Mouse (Mus musculus): ENCODE measurements at regions not wholly inside any gene's neighbourhood (a gene's known extent, or its start where the extent isn't known, plus 50 kb on each side); places are given as distances from the start of the nearest gene placed in this dataset.

DNA sequence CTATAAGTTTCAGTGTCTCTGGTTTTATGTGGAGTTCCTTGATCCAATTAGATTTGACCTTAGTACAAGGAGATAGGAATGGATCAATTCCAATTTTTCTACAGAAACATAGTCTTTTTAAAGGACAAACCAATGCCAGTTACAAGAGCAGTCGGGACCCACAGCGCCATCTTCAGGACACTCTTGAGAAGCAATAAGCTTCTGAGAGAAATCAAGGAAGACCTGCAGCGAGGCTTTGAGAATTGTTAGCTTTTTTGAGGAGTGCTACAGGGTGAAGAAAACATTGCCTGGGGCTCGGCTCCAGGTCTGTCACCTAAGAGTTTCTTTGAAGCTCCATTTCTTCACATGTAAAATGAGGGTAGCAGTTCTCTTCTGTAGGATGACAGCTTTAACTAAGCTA, 112.0 kb upstream of the Ppm1h start:
- no peaks in the 10 kb centered on the region for H3K36me3 ChIP-seq (replicated peaks; ENCODE audit: control insufficient read depth, insufficient read depth, low read length)
- H3K9ac ChIP-seq (replicated peaks; ENCODE audit: low read depth, low read length) = no peak overlapping the region
- no peaks in the 10 kb centered on the region for H3K9me3 ChIP-seq (replicated peaks; ENCODE audit: control insufficient read depth, low read length)
- ATAC-seq (ENCODE audit: insufficient read depth, low read depth) (no peak), DNase-seq (ENCODE audit: low spot score) (no peak)
- 62% methylated on average over 4 of the region's 4 CpGs for WGBS
- TF ChIP-seq CTCF (IDR thresholded peaks at IDR 0.05; ENCODE audit: low read depth) (no peak), EP300 (IDR thresholded peaks at IDR 0.05; ENCODE audit: low read depth) (no peak)
- H3K27ac ChIP-seq (ENCODE audit: low read depth) = no peak overlapping the region
- H3K4me1 ChIP-seq (ENCODE audit: control insufficient read depth, insufficient read depth) = no peaks in the 10 kb centered on the region
- no peak overlapping the region for H3K4me3 ChIP-seq (ENCODE audit: low read depth, low read length)
- no peak overlapping the region for H3K4me2 ChIP-seq (ENCODE audit: low read depth, low read length)
- no peaks in the 10 kb centered on the region for H3K27me3 ChIP-seq (ENCODE audit: control insufficient read depth, insufficient read depth, low read length)

DNA sequence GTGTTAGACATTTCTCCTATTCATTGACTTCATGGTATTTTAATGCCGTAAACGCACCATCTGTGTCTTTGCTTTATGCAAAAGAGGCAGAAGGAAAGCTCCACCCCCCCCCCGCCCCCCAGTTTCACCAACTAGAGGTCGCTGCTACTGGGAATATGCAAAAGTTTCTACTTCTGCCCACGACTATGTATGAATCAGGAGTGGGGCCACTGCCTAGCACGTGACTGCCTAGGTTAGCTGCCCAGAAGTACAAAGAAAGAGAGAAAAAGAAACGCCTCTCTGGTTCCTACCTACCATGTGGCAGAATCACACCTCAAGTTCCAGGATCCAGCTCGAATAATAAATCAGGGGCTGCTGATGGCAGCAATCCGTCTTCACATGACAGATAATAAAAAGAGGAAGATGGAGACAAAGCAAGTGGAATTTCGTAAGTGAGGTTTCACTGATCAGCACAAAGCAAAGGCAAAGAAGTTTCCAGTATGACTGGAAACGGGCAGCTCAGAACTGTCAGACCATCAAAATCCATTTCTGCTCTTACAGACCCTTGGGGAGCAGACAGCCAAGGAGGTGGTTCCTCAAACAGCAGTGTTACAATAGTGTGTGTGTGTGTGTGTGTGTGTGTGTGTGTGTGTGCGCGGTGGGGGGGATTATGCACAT, 108.9 kb upstream of the Ppm1h start:
- Histone ChIP-seq H3K4me2 (ENCODE audit: low read depth, low read length) (no peak overlapping the region), H3K9ac (replicated peaks; ENCODE audit: low read depth, low read length) (no peak overlapping the region), H3K36me3 (replicated peaks; ENCODE audit: control insufficient read depth, insufficient read depth, low read length) (no peaks in the 10 kb centered on the region), H3K27ac (ENCODE audit: low read depth) (no peak overlapping the region), H3K27me3 (ENCODE audit: control insufficient read depth, insufficient read depth, low read length) (no peaks in the 10 kb centered on the region), H3K4me3 (ENCODE audit: low read depth, low read length) (no peak overlapping the region), H3K4me1 (ENCODE audit: control insufficient read depth, insufficient read depth) (no peaks in the 10 kb centered on the region), H3K9me3 (replicated peaks; ENCODE audit: control insufficient read depth, low read length) (no peaks in the 10 kb centered on the region)
- no peak for DNase-seq (ENCODE audit: low spot score)
- TF ChIP-seq EP300 (IDR thresholded peaks at IDR 0.05; ENCODE audit: low read depth) (no peak), CTCF (IDR thresholded peaks at IDR 0.05; ENCODE audit: low read depth) (no peak)
- ATAC-seq (ENCODE audit: insufficient read depth, low read depth) = no peak
- WGBS = 76% methylated on average over 13 of the region's 13 CpGs

DNA sequence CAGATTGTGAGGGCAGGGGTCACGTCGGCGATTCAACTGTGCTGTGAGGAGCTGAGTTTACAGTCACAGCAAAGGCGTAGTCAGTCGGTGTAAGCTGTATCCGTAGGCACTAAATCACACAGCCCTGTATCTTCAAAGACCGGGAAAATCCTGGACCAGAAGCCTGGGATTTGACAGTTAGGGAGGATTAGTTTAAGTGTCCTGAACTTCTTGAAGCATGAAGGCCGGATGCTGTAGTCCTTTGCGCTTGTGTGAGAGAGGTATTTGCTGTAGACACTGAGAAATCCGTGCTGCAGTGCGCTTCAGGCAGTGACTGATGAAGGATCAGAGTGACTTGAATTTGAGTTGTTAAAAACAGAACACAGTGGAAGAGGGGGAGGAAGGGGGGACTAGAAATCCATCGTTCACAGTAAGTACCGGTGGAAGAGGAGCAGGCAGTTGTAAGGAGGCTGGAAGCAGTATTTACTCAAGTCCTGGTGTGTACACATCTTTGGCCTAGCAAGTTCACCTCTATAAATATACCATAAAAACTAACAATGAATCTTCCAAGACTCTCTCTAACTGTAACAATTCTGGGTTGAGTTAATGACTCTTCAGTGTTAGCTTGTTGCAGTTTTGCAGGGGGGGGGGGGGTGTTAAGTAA, 107.5 kb upstream of the Ppm1h start:
- no peak for DNase-seq (ENCODE audit: low spot score)
- Histone ChIP-seq H3K36me3 (replicated peaks; ENCODE audit: control insufficient read depth, insufficient read depth, low read length) (no peaks in the 10 kb centered on the region), H3K9ac (replicated peaks; ENCODE audit: low read depth, low read length) (no peak overlapping the region), H3K9me3 (replicated peaks; ENCODE audit: control insufficient read depth, low read length) (no peaks in the 10 kb centered on the region), H3K4me1 (ENCODE audit: control insufficient read depth, insufficient read depth) (no peaks in the 10 kb centered on the region), H3K27me3 (ENCODE audit: control insufficient read depth, insufficient read depth, low read length) (no peaks in the 10 kb centered on the region), H3K4me2 (ENCODE audit: low read depth, low read length) (no peak overlapping the region), H3K4me3 (ENCODE audit: low read depth, low read length) (no peak overlapping the region), H3K27ac (ENCODE audit: low read depth) (no peak overlapping the region)
- no peak for ATAC-seq (ENCODE audit: insufficient read depth, low read depth)
- TF ChIP-seq EP300 (IDR thresholded peaks at IDR 0.05; ENCODE audit: low read depth) = no peak
- TF ChIP-seq CTCF (IDR thresholded peaks at IDR 0.05; ENCODE audit: low read depth) = no peak
- WGBS = 44% methylated on average over 13 of the region's 13 CpGs

DNA sequence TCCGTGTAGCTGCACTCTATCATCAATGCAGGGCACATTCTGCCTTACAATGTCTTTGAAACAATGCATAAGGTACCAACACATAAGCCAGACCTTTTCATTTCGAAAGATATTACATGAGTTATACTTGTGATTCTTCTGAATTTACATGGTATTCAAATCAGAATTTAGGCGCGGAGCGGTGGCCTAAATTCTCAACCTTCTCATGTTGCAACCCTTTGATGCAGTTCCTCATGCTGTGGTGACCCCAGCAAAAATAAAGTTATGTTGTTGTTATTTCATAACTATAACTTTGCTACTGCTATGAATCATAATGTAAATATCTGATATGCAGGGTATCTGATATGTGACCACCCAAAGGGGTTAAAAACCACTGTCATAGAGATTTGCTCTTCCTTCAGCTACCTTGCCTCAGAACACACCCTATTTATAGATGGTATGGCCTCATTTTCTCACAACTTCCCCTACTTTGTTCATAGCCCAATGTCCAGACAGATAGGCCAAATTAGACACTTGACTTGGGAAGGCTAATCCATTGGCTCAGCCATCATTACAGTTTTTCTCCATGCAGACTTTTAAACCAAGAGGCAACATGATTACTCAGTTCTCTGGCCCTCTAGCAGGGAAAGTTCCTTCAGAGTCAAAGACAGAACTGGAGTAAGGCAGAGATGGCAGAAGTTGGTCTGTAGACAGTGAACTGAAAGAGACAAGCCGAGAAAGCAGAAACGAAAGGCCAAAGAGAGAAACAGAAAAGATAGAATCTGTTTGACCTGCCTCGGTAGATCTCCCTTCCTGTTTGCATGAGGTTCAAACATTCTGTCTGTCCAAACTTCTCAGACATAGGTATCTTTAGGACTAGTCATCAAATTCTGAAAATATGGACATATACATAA, 102.1 kb upstream of the Ppm1h start:
- Histone ChIP-seq H3K4me3 (ENCODE audit: low read depth, low read length) (no peak overlapping the region), H3K27ac (ENCODE audit: low read depth) (no peak overlapping the region), H3K36me3 (replicated peaks; ENCODE audit: control insufficient read depth, insufficient read depth, low read length) (no peaks in the 10 kb centered on the region), H3K27me3 (ENCODE audit: control insufficient read depth, insufficient read depth, low read length) (no peaks in the 10 kb centered on the region), H3K9me3 (replicated peaks; ENCODE audit: control insufficient read depth, low read length) (no peaks in the 10 kb centered on the region), H3K9ac (replicated peaks; ENCODE audit: low read depth, low read length) (no peak overlapping the region), H3K4me1 (ENCODE audit: control insufficient read depth, insufficient read depth) (no peaks in the 10 kb centered on the region), H3K4me2 (ENCODE audit: low read depth, low read length) (no peak overlapping the region)
- 86% methylated on average over 8 of the region's 8 CpGs for WGBS
- DNase-seq (ENCODE audit: low spot score) (no peak), ATAC-seq (ENCODE audit: insufficient read depth, low read depth) (no peak)
- no peak for TF ChIP-seq CTCF (IDR thresholded peaks at IDR 0.05; ENCODE audit: low read depth)
- TF ChIP-seq EP300 (IDR thresholded peaks at IDR 0.05; ENCODE audit: low read depth) = no peak

DNA sequence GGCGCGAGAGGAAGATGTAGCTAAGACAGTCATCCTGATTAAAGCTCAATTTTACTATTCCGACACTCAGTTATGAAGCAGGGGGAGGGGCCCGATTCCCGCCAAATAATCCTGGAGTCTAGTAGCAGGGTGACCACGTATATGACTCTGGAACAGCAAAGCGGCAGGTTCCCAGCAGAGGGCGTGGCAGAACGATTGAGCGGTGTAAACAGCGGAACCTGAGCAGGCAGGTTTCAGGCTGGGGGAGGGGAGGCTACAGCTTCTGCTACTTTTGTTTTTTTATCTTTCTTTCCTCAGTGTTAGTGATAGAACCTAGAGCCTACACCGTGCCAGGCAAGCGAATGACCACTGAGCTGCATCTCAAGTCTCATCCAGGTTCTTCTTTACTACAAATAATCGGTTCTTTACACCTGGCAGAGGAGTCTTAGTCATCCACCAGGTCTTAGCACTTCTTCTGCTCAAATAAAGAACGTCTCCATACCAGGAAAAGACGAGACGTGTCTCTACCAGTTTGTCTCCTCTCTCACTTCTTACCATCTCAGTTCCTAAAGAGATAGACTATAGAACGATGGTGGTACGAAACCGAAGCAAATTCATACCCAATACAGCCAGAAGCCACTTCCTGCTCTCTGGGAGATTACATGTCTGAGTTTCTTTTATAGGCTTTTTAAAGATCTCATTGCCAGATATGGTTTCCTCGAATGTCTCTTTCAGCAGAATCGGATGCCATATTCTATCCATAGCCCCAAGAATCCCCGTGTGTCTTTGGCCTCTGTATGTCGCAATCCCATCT, 100.2 kb upstream of the Ppm1h start:
- Histone ChIP-seq H3K9ac (replicated peaks; ENCODE audit: low read depth, low read length) (no peak overlapping the region), H3K36me3 (replicated peaks; ENCODE audit: control insufficient read depth, insufficient read depth, low read length) (no peaks in the 10 kb centered on the region), H3K27me3 (ENCODE audit: control insufficient read depth, insufficient read depth, low read length) (no peaks in the 10 kb centered on the region), H3K4me2 (ENCODE audit: low read depth, low read length) (no peak overlapping the region), H3K27ac (ENCODE audit: low read depth) (no peak overlapping the region), H3K9me3 (replicated peaks; ENCODE audit: control insufficient read depth, low read length) (no peaks in the 10 kb centered on the region), H3K4me3 (ENCODE audit: low read depth, low read length) (no peak overlapping the region), H3K4me1 (ENCODE audit: control insufficient read depth, insufficient read depth) (no peaks in the 10 kb centered on the region)
- WGBS = 55% methylated on average over 24 of the region's 24 CpGs
- TF ChIP-seq EP300 (IDR thresholded peaks at IDR 0.05; ENCODE audit: low read depth) = no peak
- TF ChIP-seq CTCF (IDR thresholded peaks at IDR 0.05; ENCODE audit: low read depth) = no peak; the same call in 1 of the 2 replicates
- ATAC-seq (ENCODE audit: insufficient read depth, low read depth) (no peak), DNase-seq (ENCODE audit: low spot score) (no peak)

All from heart, postnatal 0 days (tissue).